Mouse (Mus musculus): ENCODE results near the gene Pfdn6. TPM values are rescaled to one million over a fixed set of nuclear protein-coding genes. Genes with fewer than 3 reads are reported as not detected.
"Not testable (repeated sequence)": the region's sequence is repeated elsewhere in the genome, so short reads cannot be mapped to it uniquely, and the experiment has no call there.

Gene Pfdn6
- polyA plus RNA-seq, 1 experiment from 2014 or later: 110 TPM

GRCm38 (mm10) chr17:33889941-33890532, 50.1 kb downstream of the Pfdn6 start:
- Histone ChIP-seq H3K36me3 (ENCODE audit: control insufficient read depth, insufficient read depth, low read length) (peaks cover 19% of the 10 kb centered on the region), H3K27ac (replicated peaks in 1 of 2; ENCODE audit: control insufficient read depth in 1 of 2, insufficient read depth in 1 of 2, low read depth in 2 of 2, low read length in 2 of 2) (peak overlapping the region; percentile 51 to 59; a peak in 2 of 4 replicates), H3K4me3 (ENCODE audit: control insufficient read depth in 1 of 2, insufficient read depth in 1 of 2, low read depth in 1 of 2, low read length in 2 of 2) (peak overlapping the region; percentile 64 to 66), H3K9ac (ENCODE audit: low read length) (peak overlapping the region; percentile 79), H3K4me2 (ENCODE audit: low read length) (peak overlapping the region; percentile 69)
- not testable (repeated sequence) for H3K4me1 ChIP-seq (ENCODE audit: control insufficient read depth in 2 of 2, insufficient read depth in 2 of 2, low read length in 2 of 2); H3K27me3 ChIP-seq (ENCODE audit: control insufficient read depth, insufficient read depth, low read length); H3K9me3 ChIP-seq (ENCODE audit: control insufficient read depth, low read length)
- peak; percentile 8; the same call in 1 of the 2 replicates for ATAC-seq (ENCODE audit: insufficient number of reproducible peaks, insufficient read depth, low FRiP score, low read depth)
- under 1% methylated on average over 40 of the region's 44 CpGs for WGBS

Other genes with a start within 250 kb of the Pfdn6 start
- 71.0 and 85.3 TPM in 2 replicates for gene March2, start 221.7 kb downstream of the Pfdn6 start, polyA plus RNA-seq (2014; fragmentation: Nextera tagmentation; extraction: Ambion mirVana)
- gene Rab11b, start 179.8 kb downstream of the Pfdn6 start, polyA plus RNA-seq (2014; fragmentation: Nextera tagmentation; extraction: Ambion mirVana): 300 and 314 TPM in 2 replicates
- gene Angptl4, start 158.5 kb downstream of the Pfdn6 start, polyA plus RNA-seq (2014; fragmentation: Nextera tagmentation; extraction: Ambion mirVana): 13.5 and 16.4 TPM in 2 replicates
- gene Kank3, start 129.8 kb downstream of the Pfdn6 start, polyA plus RNA-seq (2014; fragmentation: Nextera tagmentation; extraction: Ambion mirVana): 53.8 and 54.2 TPM in 2 replicates
- gene Rps28, start 115.8 kb downstream of the Pfdn6 start, polyA plus RNA-seq (2014; fragmentation: Nextera tagmentation; extraction: Ambion mirVana): 653 and 768 TPM in 2 replicates
- gene Ndufa7, start 115.8 kb downstream of the Pfdn6 start, polyA plus RNA-seq (2014; fragmentation: Nextera tagmentation; extraction: Ambion mirVana): 628 and 707 TPM in 2 replicates
- 43.5 and 49.2 TPM in 2 replicates for gene Cd320, start 97.3 kb downstream of the Pfdn6 start, polyA plus RNA-seq (2014; fragmentation: Nextera tagmentation; extraction: Ambion mirVana)
- not detected in 2 replicates for gene Gm7029, start 66.5 kb downstream of the Pfdn6 start, polyA plus RNA-seq (2014; fragmentation: Nextera tagmentation; extraction: Ambion mirVana)
- 4.5 and 5.4 TPM in 2 replicates for gene Kifc1, start 49.7 kb downstream of the Pfdn6 start, polyA plus RNA-seq (2014; fragmentation: Nextera tagmentation; extraction: Ambion mirVana)
- gene Platr17, start 35.2 kb downstream of the Pfdn6 start, polyA plus RNA-seq (2014; fragmentation: Nextera tagmentation; extraction: Ambion mirVana): 0.26 and 0.35 TPM in 2 replicates
- 24.5 and 27.2 TPM in 2 replicates for gene Daxx, start 30.9 kb downstream of the Pfdn6 start, polyA plus RNA-seq (2014; fragmentation: Nextera tagmentation; extraction: Ambion mirVana)
- 44.9 and 47.1 TPM in 2 replicates for gene Tapbp, start 24.4 kb downstream of the Pfdn6 start, polyA plus RNA-seq (2014; fragmentation: Nextera tagmentation; extraction: Ambion mirVana)
- 4.5 and 8.9 TPM in 2 replicates for gene Zbtb22, start 24.4 kb downstream of the Pfdn6 start, polyA plus RNA-seq (2014; fragmentation: Nextera tagmentation; extraction: Ambion mirVana)
- 30.3 and 38.9 TPM in 2 replicates for gene Rgl2, start 10.8 kb downstream of the Pfdn6 start, polyA plus RNA-seq (2014; fragmentation: Nextera tagmentation; extraction: Ambion mirVana)
- 14.7 and 15.5 TPM in 2 replicates for gene Wdr46, start 317 bp upstream of the Pfdn6 start, polyA plus RNA-seq (2014; fragmentation: Nextera tagmentation; extraction: Ambion mirVana)
- gene B3galt4, start 11.1 kb upstream of the Pfdn6 start, polyA plus RNA-seq (2014; fragmentation: Nextera tagmentation; extraction: Ambion mirVana): 3.8 and 4.6 TPM in 2 replicates
- 27.6 and 30.6 TPM in 2 replicates for gene Vps52, start 15.5 kb upstream of the Pfdn6 start, polyA plus RNA-seq (2014; fragmentation: Nextera tagmentation; extraction: Ambion mirVana)
- 1,085 and 1,186 TPM in 2 replicates for gene Rps18, start 15.7 kb upstream of the Pfdn6 start, polyA plus RNA-seq (2014; fragmentation: Nextera tagmentation; extraction: Ambion mirVana)
- 32.3 and 37.8 TPM in 2 replicates for gene H2-K1, start 60.0 kb upstream of the Pfdn6 start, polyA plus RNA-seq (2014; fragmentation: Nextera tagmentation; extraction: Ambion mirVana)
- 5.4 and 7.4 TPM in 2 replicates for gene Ring1, start 84.3 kb upstream of the Pfdn6 start, polyA plus RNA-seq (2014; fragmentation: Nextera tagmentation; extraction: Ambion mirVana)
- gene H2-Ke6, start 87.7 kb upstream of the Pfdn6 start, polyA plus RNA-seq (2014; fragmentation: Nextera tagmentation; extraction: Ambion mirVana): 46.8 and 57.7 TPM in 2 replicates
- 48.0 and 53.2 TPM in 2 replicates for gene Slc39a7, start 91.3 kb upstream of the Pfdn6 start, polyA plus RNA-seq (2014; fragmentation: Nextera tagmentation; extraction: Ambion mirVana)
- gene Rxrb, start 91.5 kb upstream of the Pfdn6 start, polyA plus RNA-seq (2014; fragmentation: Nextera tagmentation; extraction: Ambion mirVana): 14.2 and 16.4 TPM in 2 replicates
- gene Col11a2, start 99.1 kb upstream of the Pfdn6 start, polyA plus RNA-seq (2014; fragmentation: Nextera tagmentation; extraction: Ambion mirVana): 0.32 and 0.51 TPM in 2 replicates
- gene H2-Oa, start 152.0 kb upstream of the Pfdn6 start, polyA plus RNA-seq (2014; fragmentation: Nextera tagmentation; extraction: Ambion mirVana): 0.78 TPM in 1 of 2 replicates, not detected in the other
- gene H2-DMa, start 179.2 kb upstream of the Pfdn6 start, polyA plus RNA-seq (2014; fragmentation: Nextera tagmentation; extraction: Ambion mirVana): 5.7 and 9.3 TPM in 2 replicates
- gene Brd2, start 182.3 kb upstream of the Pfdn6 start, polyA plus RNA-seq (2014; fragmentation: Nextera tagmentation; extraction: Ambion mirVana): 72.8 and 74.9 TPM in 2 replicates
- 0.32 and 0.36 TPM in 2 replicates for gene H2-DMb2, start 203.0 kb upstream of the Pfdn6 start, polyA plus RNA-seq (2014; fragmentation: Nextera tagmentation; extraction: Ambion mirVana)
- gene H2-DMb1, start 212.7 kb upstream of the Pfdn6 start, polyA plus RNA-seq (2014; fragmentation: Nextera tagmentation; extraction: Ambion mirVana): 0.38 and 0.62 TPM in 2 replicates
- gene Tap1, start 247.2 kb upstream of the Pfdn6 start, polyA plus RNA-seq (2014; fragmentation: Nextera tagmentation; extraction: Ambion mirVana): 1.7 and 1.9 TPM in 2 replicates
- 1.6 and 1.7 TPM in 2 replicates for gene Psmb9, start 247.4 kb upstream of the Pfdn6 start, polyA plus RNA-seq (2014; fragmentation: Nextera tagmentation; extraction: Ambion mirVana)

All from heart, embryonic 14.5 days (tissue).